Mouse (Mus musculus) liver, adult 2 months (tissue): ENCODE measurements around the gene Rfx7.

Experiments used
- CTCF ChIP-seq: fragments of 200-500 bp; IDR thresholded peaks from 2 replicates; pipeline ENCODE4 v1.5.1; 2011; ENCODE audit warnings: low read depth, low read length, control low read depth
- POLR2A ChIP-seq: fragments of 200-500 bp; IDR thresholded peaks from 2 replicates; pipeline ENCODE4 v1.6.1; 2011; ENCODE audit warnings: low read length, control low read depth; ENCODE audit not compliant: insufficient read depth; ENCODE audit errors: extremely low read depth

GRCm38 (mm10) chr9:72669383-72669782 lies 137.3 kb downstream of the Rfx7 start:
- TF ChIP-seq CTCF = no peak
- no peak for TF ChIP-seq POLR2A
